Mouse (Mus musculus): ENCODE results near the gene Dcbld1. TPM values are rescaled to one million over a fixed set of nuclear protein-coding genes. Genes with fewer than 3 reads are reported as not detected.

Dcbld1 gene
- 1.8 and 2.1 TPM in 2 replicates for polyA plus RNA-seq (2012; rRNA removed)

GRCm38 (mm10) chr10:52233301-52233968, at the start of gene Dcbld1:
TSS of gene Dcbld1 (plus strand) at chr10:52233619.

DNA sequence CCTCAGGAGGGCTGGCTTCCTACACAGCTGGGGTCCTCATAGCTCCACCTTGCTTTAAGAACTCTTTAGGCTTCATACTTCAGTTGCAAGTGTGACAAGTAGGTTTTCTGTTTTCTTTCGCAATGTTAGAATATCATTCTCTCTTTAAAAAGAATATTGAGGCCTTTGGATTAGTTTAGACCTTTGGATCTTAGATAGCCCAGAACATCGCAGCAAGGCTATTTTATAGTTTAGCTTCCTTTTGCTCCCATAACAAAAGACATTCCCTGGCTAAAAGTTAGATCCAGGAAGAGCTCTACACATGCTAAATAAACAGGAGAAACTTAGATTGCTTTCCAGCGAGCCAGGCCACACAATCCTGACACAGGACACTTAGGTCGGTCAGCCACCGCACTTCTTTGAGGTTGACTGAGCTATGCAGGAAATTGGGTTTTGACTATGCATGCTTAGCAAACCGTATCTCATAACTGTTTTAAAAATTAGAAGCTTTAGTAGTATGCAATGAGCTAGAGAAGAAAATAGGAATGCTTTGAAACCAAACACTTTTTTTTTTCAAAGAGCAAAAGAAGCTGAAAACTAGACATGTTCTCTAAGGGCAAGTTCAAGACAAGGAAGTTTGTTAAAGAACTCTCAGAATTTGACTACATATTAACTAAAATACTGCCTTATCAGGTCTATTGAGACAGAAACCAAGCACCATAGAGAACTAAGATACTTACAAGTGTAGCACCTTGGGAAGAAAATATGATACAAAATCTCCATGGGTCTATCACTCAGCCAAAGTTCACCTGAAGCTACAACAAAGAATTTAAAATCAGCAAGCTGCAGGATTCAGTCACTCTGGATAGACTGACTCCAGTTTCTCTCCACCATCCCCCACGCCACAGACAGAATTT, 38.2 kb upstream of the Dcbld1 start, which contains the start of gene Ros1:
TSS of gene Ros1 (minus strand) at position 288 of the 896 bp plus-strand sequence.

DNA sequence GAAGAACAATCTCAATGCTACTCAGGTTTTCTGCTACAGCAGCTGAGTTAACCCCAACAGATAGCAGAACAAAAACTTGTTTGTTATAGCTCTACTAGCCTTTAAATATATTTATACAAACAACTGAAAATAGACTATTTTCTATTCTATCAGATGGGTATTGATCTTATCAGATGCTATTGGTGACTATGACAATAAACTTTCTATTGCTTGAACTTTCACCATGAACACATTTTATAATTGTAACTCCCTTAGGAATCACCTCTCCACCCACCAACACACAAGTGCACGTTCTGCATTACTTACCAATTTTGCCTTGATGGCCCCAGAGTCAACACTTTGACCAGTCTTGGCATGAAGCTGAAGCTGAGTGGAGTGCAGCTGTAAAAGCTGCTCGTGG, 125.0 kb downstream of the Dcbld1 start, which contains the start of gene Gm26741:
TSS of gene Gm26741 (plus strand) at position 301 of the 400 bp plus-strand sequence.

Other genes starting within 250 kb of the Dcbld1 start
- 0.05 and 0.97 TPM in 2 replicates for gene Vgll2, start 211.1 kb upstream of the Dcbld1 start, polyA plus RNA-seq (2012; rRNA removed)
- 0.01 and 0.03 TPM in 2 replicates for gene Ros1, start 38.4 kb upstream of the Dcbld1 start, polyA plus RNA-seq (2012; rRNA removed)
- gene Gm26741, start 125.1 kb downstream of the Dcbld1 start, polyA plus RNA-seq (2012; rRNA removed): not detected in 2 replicates
- gene Gopc, start 148.5 kb downstream of the Dcbld1 start, polyA plus RNA-seq (2012; rRNA removed): 2.5 and 3.6 TPM in 2 replicates
- 0.01 TPM in 1 of 2 replicates, not detected in the other for gene Nepn, start 155.4 kb downstream of the Dcbld1 start, polyA plus RNA-seq (2012; rRNA removed)
- 8.5 and 10.2 TPM in 2 replicates for gene Nus1, start 183.9 kb downstream of the Dcbld1 start, polyA plus RNA-seq (2012; rRNA removed)

Data from liver, embryonic 14 days (tissue).